Mouse (Mus musculus) induced T-regulatory cell, adult 2 months (primary cell): ENCODE measurements at regions not wholly inside any gene's neighbourhood (a gene's known extent, or its start where the extent isn't known, plus 50 kb on each side); places are given as distances from the start of the nearest gene placed in this dataset.

Experiments
- DNase-seq: peaks from one replicate; pipeline ENCODE4 v3.0.0-alpha.2; 2012; ENCODE audit warnings: low read depth

- no peak for DNase-seq
These were observed 491.8 kb downstream of the Bcl11a start for GRCm38 (mm10) chr11:24569655-24570054.

GRCm38 (mm10) chr11:24613529-24613928, 535.7 kb downstream of the Bcl11a start:
- no peak for DNase-seq

- no peak for DNase-seq
These were observed 537.6 kb downstream of the Bcl11a start for GRCm38 (mm10) chr11:24615436-24615835.

- no peak for DNase-seq
These were observed 540.7 kb downstream of the Bcl11a start for GRCm38 (mm10) chr11:24618586-24618985.

- DNase-seq = no peak
These were observed 541.2 kb downstream of the Bcl11a start for GRCm38 (mm10) chr11:24619021-24619420.

DNA sequence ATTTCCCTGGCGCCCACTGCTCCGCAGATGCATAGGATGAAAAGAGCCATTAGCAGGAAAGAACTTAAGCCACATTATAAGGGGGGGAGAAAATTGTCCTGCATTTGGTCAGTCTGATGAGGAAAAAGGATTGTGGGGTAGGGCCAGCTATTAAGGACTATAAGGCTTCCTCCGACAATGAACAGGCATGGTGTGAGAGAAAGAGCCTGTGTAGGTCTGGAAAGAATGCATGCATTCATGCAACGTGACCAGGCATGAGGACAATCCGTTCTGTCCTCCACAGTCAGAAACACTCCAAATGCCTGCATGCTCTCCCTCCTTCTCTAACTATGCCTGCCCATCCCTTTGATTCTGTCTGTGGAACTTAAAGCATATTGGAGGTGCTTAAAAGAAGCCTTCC, 550.8 kb downstream of the Bcl11a start:
- DNase-seq = no peak

- no peak for DNase-seq
These were observed 551.6 kb downstream of the Bcl11a start for GRCm38 (mm10) chr11:24629431-24629830.

- no peak for DNase-seq
These were observed 552.6 kb downstream of the Bcl11a start for GRCm38 (mm10) chr11:24630403-24630900.

GRCm38 (mm10) chr11:24631651-24632050, 553.8 kb downstream of the Bcl11a start:
- DNase-seq = no peak

DNA sequence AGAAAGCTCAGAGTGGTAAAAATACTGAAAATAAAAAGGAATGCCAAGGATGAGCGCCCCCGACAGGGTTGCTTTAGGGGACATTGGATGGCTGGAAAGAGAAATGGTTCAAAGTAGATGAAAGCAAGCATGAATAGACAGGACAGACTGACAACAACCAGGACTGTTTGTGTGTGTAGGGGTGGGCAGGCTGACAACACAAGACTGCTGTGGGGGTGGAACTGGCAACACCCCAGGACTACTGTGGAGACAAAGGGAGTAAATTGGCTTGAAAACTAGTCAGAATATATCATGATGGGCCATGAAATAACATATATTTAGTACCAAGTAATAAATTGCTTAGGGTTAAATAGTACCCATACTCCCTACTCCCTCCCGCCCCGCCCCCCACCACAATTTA, 558.9 kb downstream of the Bcl11a start:
- no peak for DNase-seq

DNA sequence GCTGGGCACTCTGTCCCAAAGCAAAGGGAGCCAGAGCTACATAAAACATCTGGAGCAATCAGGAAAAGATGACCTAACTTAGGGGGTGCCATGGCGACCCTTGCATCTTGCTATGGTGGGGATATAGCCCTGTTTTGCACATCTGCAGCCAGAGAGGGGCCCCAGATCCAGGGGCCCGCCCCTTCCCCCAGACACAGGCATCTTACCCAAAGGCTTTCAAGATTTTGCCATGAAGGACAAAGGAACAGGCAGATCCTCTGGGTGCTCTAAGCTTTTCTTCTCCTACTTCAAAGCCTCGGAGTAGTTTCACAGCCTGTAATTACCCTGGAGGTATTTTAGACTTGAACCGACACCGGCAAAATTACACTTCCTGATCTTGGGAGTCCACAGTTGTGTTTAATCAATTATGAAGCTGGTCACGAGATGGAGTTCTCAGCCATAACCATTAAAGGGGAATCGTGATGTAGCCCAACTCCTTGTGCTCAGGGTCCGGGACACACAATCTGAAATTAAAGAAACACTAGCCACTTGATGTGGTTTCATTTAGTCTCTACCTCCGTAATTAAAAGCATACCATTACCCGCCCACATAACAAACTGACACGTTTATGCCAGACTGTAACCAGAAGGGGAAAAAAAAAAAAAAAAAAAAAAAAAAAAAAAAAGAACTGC, 565.7 kb downstream of the Bcl11a start:
- no peak for DNase-seq

GRCm38 (mm10) chr11:24652852-24653251, 575.0 kb downstream of the Bcl11a start:
- no peak for DNase-seq

DNA sequence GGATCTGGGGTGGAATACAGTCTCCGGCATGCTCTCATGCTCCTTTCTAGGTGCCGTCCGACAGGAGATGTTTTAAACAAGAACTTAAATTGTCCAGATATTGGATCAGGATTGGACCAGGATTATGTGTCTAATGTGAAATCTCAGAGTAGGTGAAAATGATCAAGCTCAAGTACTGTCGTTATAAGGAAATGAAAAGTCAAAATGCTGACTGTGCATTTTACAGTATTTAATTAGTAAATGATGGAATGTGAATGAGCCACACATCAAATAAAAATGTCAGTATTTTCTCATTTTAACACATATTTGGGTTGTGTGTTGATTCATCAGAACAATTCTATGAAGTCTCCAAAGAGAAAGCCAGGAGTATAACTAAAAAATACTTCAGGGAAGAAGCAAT, 586.2 kb downstream of the Bcl11a start:
- no peak for DNase-seq

DNA sequence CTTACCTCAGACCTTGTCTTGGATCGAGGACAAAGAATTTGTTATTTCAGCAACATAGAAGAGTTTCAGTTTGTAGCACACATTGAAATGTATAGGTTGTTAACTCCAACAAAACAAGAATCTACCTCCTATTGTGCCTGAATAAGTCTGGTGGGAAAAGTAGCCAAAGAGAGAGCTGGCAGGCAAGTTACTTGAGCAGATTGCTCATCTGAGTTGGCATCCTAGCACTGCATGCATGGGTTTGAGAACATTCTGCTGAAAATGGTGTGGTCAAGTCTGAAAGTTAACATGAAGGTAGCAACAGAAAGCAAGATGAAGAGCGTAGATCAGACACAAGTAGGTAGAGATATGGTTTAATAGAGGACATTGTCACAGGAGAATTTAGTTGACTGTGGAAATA, 587.5 kb downstream of the Bcl11a start:
- DNase-seq = no peak

DNA sequence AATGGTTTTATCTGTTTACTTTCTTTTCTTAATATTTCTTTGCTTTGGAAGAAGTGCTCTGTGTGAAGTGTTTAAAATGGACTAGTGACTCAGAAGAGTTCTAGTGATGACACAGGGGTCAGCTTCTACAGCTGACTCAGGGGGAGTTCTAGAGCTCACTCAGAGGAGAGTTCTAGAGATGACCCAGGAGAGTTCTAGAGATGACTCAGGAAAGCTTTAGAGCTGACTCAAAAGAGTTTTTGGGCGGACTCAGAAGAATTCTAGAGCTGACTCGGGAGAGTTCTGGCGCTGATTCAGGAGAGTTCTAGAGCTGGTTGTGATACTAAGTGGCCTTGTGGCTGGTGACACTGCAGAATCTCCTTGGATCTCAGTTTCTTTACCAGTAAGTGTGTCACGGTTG, 593.8 kb downstream of the Bcl11a start:
- no peak for DNase-seq

- no peak for DNase-seq
These were observed 595.7 kb downstream of the Bcl11a start for GRCm38 (mm10) chr11:24673248-24674207.

GRCm38 (mm10) chr11:24674208-24674571, 596.3 kb downstream of the Bcl11a start:
- DNase-seq = no peak

GRCm38 (mm10) chr11:24677016-24677415, 599.2 kb downstream of the Bcl11a start:
- no peak for DNase-seq

- DNase-seq = no peak
These were observed 601.7 kb downstream of the Bcl11a start for GRCm38 (mm10) chr11:24679581-24679980.

GRCm38 (mm10) chr11:24682423-24682822, 604.6 kb downstream of the Bcl11a start:
- DNase-seq = no peak

- DNase-seq = no peak
These were observed 608.0 kb downstream of the Bcl11a start for GRCm38 (mm10) chr11:24685545-24686467.

GRCm38 (mm10) chr11:24688160-24688782, 610.4 kb downstream of the Bcl11a start:
- no peak for DNase-seq
